Comparison of ENCODE assay signal across 25 mouse cellular contexts in the genomic region with DNA sequence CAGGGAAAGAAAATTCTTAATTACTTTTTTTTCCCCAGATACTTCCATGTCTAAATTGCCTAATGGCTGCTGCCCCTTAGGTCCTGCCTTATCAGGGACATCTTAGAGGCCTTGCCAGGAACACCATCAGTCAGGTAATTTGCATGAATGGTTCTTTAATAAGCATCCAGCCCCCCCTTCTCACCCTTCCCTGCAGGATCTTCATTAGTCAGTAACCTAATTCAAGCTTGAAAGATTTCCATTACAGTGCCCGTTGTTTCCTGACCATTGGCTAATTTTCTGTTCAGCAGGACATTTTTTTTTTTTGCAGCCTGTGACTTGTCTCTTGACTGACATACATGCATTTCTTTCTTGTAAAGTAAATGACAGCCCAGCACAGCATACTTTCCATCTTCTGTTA. TPM values are rescaled to one million over a fixed set of nuclear protein-coding genes. Genes with fewer than 3 reads are reported as not detected.
A peak's percentile ranks its signal among the peaks of the same experiment; 100 is the strongest.
DNase-seq lines count a peak whose midpoint lies in the region; ATAC-seq and TF ChIP-seq lines count a peak whose summit lies in the region.
"Had no signal": no experiment of that assay in that cellular context is flagged by ENCODE, and none has a peak within 500 bp of the region (broad histone marks: within the 10 kb centered on the region; RNA-seq: fewer than 3 reads in every experiment).

No protein-coding gene starts in this region.

- 20% methylated on average over 1 of the region's 1 CpGs for WGBS in forebrain, embryonic 12.5 days
- WGBS in forebrain, postnatal 0 days: 8% methylated on average over 1 of the region's 1 CpGs
- 21% methylated on average over 1 of the region's 1 CpGs for WGBS in kidney, adult 2 months
- WGBS in midbrain, embryonic 14.5 days: 32% methylated on average over 1 of the region's 1 CpGs
- 69% methylated on average over 1 of the region's 1 CpGs for WGBS in midbrain, embryonic 11.5 days
- WGBS in embryonic facial prominence, embryonic 10.5 days: 52% methylated on average over 1 of the region's 1 CpGs

- no peak overlapping the region for H3K9ac ChIP-seq in forebrain, embryonic 12.5 days
- H3K9ac ChIP-seq in forebrain, postnatal 0 days: no peak overlapping the region
- H3K9ac ChIP-seq in midbrain, embryonic 14.5 days (replicated peaks; ENCODE audit: low read length): no peak overlapping the region
- H3K9ac ChIP-seq in midbrain, embryonic 11.5 days (ENCODE audit: low read length): no peak overlapping the region
- H3K9ac ChIP-seq: liver, embryonic 13.5 days; midbrain, embryonic 15.5 days had no signal

- no peak overlapping the region for H3K4me2 ChIP-seq in forebrain, embryonic 12.5 days
- H3K4me2 ChIP-seq in forebrain, postnatal 0 days (ENCODE audit: low read depth): no peak overlapping the region
- H3K4me2 ChIP-seq in midbrain, embryonic 14.5 days (ENCODE audit: low read length): no peak overlapping the region
- no peak overlapping the region for H3K4me2 ChIP-seq in midbrain, embryonic 11.5 days
- H3K4me2 ChIP-seq: heart, embryonic 11.5 days; liver, embryonic 13.5 days; midbrain, embryonic 15.5 days had no signal

- ATAC-seq in forebrain, embryonic 12.5 days (ENCODE audit: low FRiP score): peak; percentile 60; the same call in 1 of the 2 replicates
- no peak for ATAC-seq in forebrain, postnatal 0 days
- no peak for ATAC-seq in midbrain, embryonic 14.5 days (ENCODE audit: low FRiP score, low TSS enrichment)
- ATAC-seq in midbrain, embryonic 11.5 days (ENCODE audit: low FRiP score): no peak
- ATAC-seq: intestine, postnatal 0 days; lung, postnatal 0 days; midbrain, embryonic 15.5 days had no signal

- H3K4me1 ChIP-seq in forebrain, embryonic 12.5 days: peaks cover 11% of the 10 kb centered on the region; the same call in 1 of the 2 replicates
- no peaks in the 10 kb centered on the region for H3K4me1 ChIP-seq in forebrain, postnatal 0 days (ENCODE audit: insufficient read depth)
- H3K4me1 ChIP-seq in kidney, adult 2 months (ENCODE audit: control insufficient read depth, insufficient read depth, low read length): no peaks in the 10 kb centered on the region
- H3K4me1 ChIP-seq in midbrain, embryonic 14.5 days (ENCODE audit: control insufficient read depth, insufficient read depth, low read length): 0 out of 2 replicates have a peak, but pooled peaks cover 5% of the 10 kb centered on the region
- peaks cover 7% of the 10 kb centered on the region; the same call in 1 of the 2 replicates for H3K4me1 ChIP-seq in midbrain, embryonic 11.5 days (ENCODE audit: control insufficient read depth, insufficient read depth, low read length)
- H3K4me1 ChIP-seq in embryonic facial prominence, embryonic 10.5 days: no peaks in the 10 kb centered on the region
- H3K4me1 ChIP-seq: liver, embryonic 13.5 days had no signal

- TF ChIP-seq POLR2A in kidney, adult 2 months (IDR thresholded peaks at IDR 0.05; ENCODE audit: low read depth, low read length): no peak

- no peaks in the 10 kb centered on the region for H3K27me3 ChIP-seq in forebrain, embryonic 12.5 days
- no peaks in the 10 kb centered on the region for H3K27me3 ChIP-seq in forebrain, postnatal 0 days (ENCODE audit: insufficient read depth, low read length)
- H3K27me3 ChIP-seq in kidney, adult 2 months (replicated peaks; ENCODE audit: control insufficient read depth, insufficient read depth, low read length): no peaks in the 10 kb centered on the region
- no peaks in the 10 kb centered on the region for H3K27me3 ChIP-seq in midbrain, embryonic 14.5 days (ENCODE audit: control insufficient read depth, insufficient read depth, low read length)
- no peaks in the 10 kb centered on the region for H3K27me3 ChIP-seq in midbrain, embryonic 11.5 days (ENCODE audit: control insufficient read depth, insufficient read depth, low read length)
- no peaks in the 10 kb centered on the region for H3K27me3 ChIP-seq in embryonic facial prominence, embryonic 10.5 days (replicated peaks; ENCODE audit: low read depth, poor library complexity, severe bottlenecking)
- H3K27me3 ChIP-seq: liver, embryonic 13.5 days; megakaryocyte, embryonic 14.5 days; midbrain, embryonic 15.5 days had no signal

- H3K27ac ChIP-seq in forebrain, embryonic 12.5 days: no peak overlapping the region
- H3K27ac ChIP-seq in forebrain, postnatal 0 days (ENCODE audit: low read depth, low read length): no peak overlapping the region
- H3K27ac ChIP-seq in kidney, adult 2 months (ENCODE audit: insufficient read depth, low read depth, low read length): no peak overlapping the region
- no peak overlapping the region for H3K27ac ChIP-seq in midbrain, embryonic 14.5 days (replicated peaks; ENCODE audit: low read depth, low read length)
- no peak overlapping the region for H3K27ac ChIP-seq in midbrain, embryonic 11.5 days (ENCODE audit: low read depth, low read length)
- H3K27ac ChIP-seq in embryonic facial prominence, embryonic 10.5 days (replicated peaks): no peak overlapping the region
- H3K27ac ChIP-seq: layer of hippocampus, adult 2 months; liver, embryonic 13.5 days; midbrain, embryonic 15.5 days had no signal

- H3K4me3 ChIP-seq in forebrain, embryonic 12.5 days (replicated peaks): no peak overlapping the region
- H3K4me3 ChIP-seq in forebrain, postnatal 0 days (ENCODE audit: low read depth, low read length): no peak overlapping the region
- no peak overlapping the region for H3K4me3 ChIP-seq in kidney, adult 2 months (ENCODE audit: insufficient read depth, low read depth, low read length)
- H3K4me3 ChIP-seq in midbrain, embryonic 14.5 days (replicated peaks; ENCODE audit: low read depth, low read length): no peak overlapping the region
- no peak overlapping the region for H3K4me3 ChIP-seq in midbrain, embryonic 11.5 days (ENCODE audit: low read depth, low read length)
- H3K4me3 ChIP-seq in embryonic facial prominence, embryonic 10.5 days: no peak overlapping the region
- H3K4me3 ChIP-seq: erythroblast, embryonic 14.5 days; layer of hippocampus, adult 2 months; liver, embryonic 13.5 days; megakaryocyte, embryonic 14.5 days; midbrain, embryonic 15.5 days had no signal

- H3K36me3 ChIP-seq in forebrain, embryonic 12.5 days (replicated peaks): no peaks in the 10 kb centered on the region
- H3K36me3 ChIP-seq in forebrain, postnatal 0 days (ENCODE audit: insufficient read depth): no peaks in the 10 kb centered on the region
- H3K36me3 ChIP-seq in kidney, adult 2 months (ENCODE audit: control insufficient read depth, insufficient read depth, low read length): no peaks in the 10 kb centered on the region
- no peaks in the 10 kb centered on the region for H3K36me3 ChIP-seq in midbrain, embryonic 14.5 days (ENCODE audit: control insufficient read depth, insufficient read depth, low read length)
- H3K36me3 ChIP-seq in midbrain, embryonic 11.5 days (ENCODE audit: control insufficient read depth, insufficient read depth, low read length): no peaks in the 10 kb centered on the region
- no peaks in the 10 kb centered on the region for H3K36me3 ChIP-seq in embryonic facial prominence, embryonic 10.5 days (replicated peaks)
- H3K36me3 ChIP-seq: liver, embryonic 13.5 days; midbrain, embryonic 15.5 days had no signal

- no peak for DNase-seq in forebrain, postnatal 0 days
- DNase-seq in kidney, adult 2 months: peak; percentile 0
- no peak for DNase-seq in kidney, adult 11 months
- DNase-seq in midbrain, embryonic 14.5 days: peak; percentile 31
- DNase-seq in midbrain, embryonic 11.5 days (ENCODE audit: low spot score, missing footprints): no peak
- peak; percentile 38 for DNase-seq in retina, embryonic 14.5 days (ENCODE audit: low spot score)
- DNase-seq in embryonic facial prominence, embryonic 10.5 days (ENCODE audit: low spot score): no peak
- DNase-seq: adrenal gland, postnatal 25 days; cerebellum, adult 8-10 months; gastrocnemius, postnatal 36 days; heart, adult 18-20 months; heart, postnatal 36 days; kidney, postnatal 14 days; liver, embryonic 13.5 days; lung, adult 18-20 months; lung, postnatal 4 days; thymus, postnatal 4 days had no signal

- no peak for TF ChIP-seq CTCF in forebrain, postnatal 0 days (IDR thresholded peaks at IDR 0.05; ENCODE audit: low read depth)
- no peak for TF ChIP-seq CTCF in kidney, adult 2 months (conservative IDR thresholded peaks at IDR 0.05; ENCODE audit: insufficient read depth, insufficient read length, low read depth, low read length)

- H3K9me3 ChIP-seq in forebrain, embryonic 12.5 days: no peaks in the 10 kb centered on the region
- no peaks in the 10 kb centered on the region for H3K9me3 ChIP-seq in forebrain, postnatal 0 days (ENCODE audit: low read length)
- H3K9me3 ChIP-seq in midbrain, embryonic 14.5 days (ENCODE audit: control insufficient read depth, low read length): no peaks in the 10 kb centered on the region
- H3K9me3 ChIP-seq in midbrain, embryonic 11.5 days (ENCODE audit: control insufficient read depth, low read length): no peaks in the 10 kb centered on the region
- no peaks in the 10 kb centered on the region for H3K9me3 ChIP-seq in embryonic facial prominence, embryonic 10.5 days
- H3K9me3 ChIP-seq: liver, embryonic 13.5 days; megakaryocyte, embryonic 14.5 days; midbrain, embryonic 15.5 days had no signal

RNA-seq across cellular contexts. Expression of a gene that starts 48.8 kb away (rescaled TPM):
- polyA plus RNA-seq in forebrain, embryonic 12.5 days (2016; fragmentation: Nextera tagmentation; extraction: Ambion mirVana): 88.1 and 99.2 TPM in 2 replicates
- 114 and 140 TPM in 2 replicates for total RNA-seq in forebrain, postnatal 0 days (2014; rRNA removed)
- 192 and 204 TPM in 2 replicates for polyA plus RNA-seq in forebrain, postnatal 0 days (2015; fragmentation: Nextera tagmentation; extraction: Ambion mirVana)
- polyA plus RNA-seq in kidney, adult 2 months (2012; rRNA removed): 10.2 and 10.6 TPM in 2 replicates
- polyA plus RNA-seq in midbrain, embryonic 14.5 days (2014; fragmentation: Nextera tagmentation; extraction: Ambion mirVana): 152 and 154 TPM in 2 replicates
- polyA plus RNA-seq in midbrain, embryonic 11.5 days (2014; fragmentation: Nextera tagmentation; extraction: Ambion mirVana): 83.1 and 89.8 TPM in 2 replicates
- polyA plus RNA-seq in embryonic facial prominence, embryonic 10.5 days (2016; fragmentation: Nextera tagmentation; extraction: Ambion mirVana): 37.8 and 39.4 TPM in 2 replicates

Comparison
In these comparisons a context has a peak if more than half of its experiments do, and no peak if none do; other contexts are left out.
1. DNase-seq: peak in kidney, adult 2 months (single experiment), midbrain, embryonic 14.5 days (single experiment) and retina, embryonic 14.5 days (single experiment); none in forebrain, postnatal 0 days (single experiment), kidney, adult 11 months (single experiment), midbrain, embryonic 11.5 days (single experiment) and embryonic facial prominence, embryonic 10.5 days (single experiment).